Mouse (Mus musculus): ENCODE data around the gene Dusp16.

DNA sequence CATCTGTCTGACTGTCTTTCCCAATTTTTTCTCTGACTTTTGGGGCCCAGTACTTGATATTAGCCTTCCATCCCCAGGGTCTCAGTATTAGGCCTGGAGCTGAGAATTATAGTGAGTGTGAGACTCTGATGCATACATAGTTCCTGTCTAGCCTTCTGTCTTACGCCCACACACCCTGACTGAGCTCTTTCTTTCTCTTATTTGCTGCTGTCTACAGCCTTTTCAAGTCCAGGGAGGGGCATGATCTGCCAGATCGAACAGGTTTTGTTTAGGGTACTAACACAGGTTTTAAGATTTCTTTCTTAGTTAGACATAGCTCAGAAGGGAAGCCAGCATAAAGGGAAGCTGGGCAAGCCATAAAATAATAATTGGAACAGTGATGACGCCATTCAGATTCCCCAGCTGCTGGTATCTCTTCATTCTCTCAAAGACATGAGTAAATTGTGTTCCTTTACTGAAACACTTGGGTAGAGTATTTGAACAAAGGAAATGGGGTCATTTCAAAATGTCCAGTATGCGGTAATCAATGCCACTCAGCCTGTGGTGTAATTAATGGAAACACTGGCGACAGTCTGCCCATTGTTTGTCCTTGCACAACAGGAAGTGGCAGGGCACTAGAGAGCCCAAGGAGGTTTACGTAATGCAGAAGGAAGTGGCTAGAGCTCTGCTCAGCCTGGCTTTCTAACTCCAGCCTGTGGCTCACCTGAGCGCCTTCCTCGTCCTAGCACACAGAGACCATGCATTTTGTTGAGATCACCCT, 91.8 kb downstream of the Dusp16 start:
- TF ChIP-seq CTCF (conservative IDR thresholded peaks at IDR 0.05; ENCODE audit: insufficient read depth, insufficient read length, low read depth, low read length) (no peak), POLR2A (IDR thresholded peaks at IDR 0.05; ENCODE audit: low read depth, low read length) (no peak)
